Mouse (Mus musculus) embryonic facial prominence, embryonic 12.5 days (tissue): ENCODE measurements around the gene Celf5. TPM values are rescaled to one million over a fixed set of nuclear protein-coding genes. Genes with fewer than 3 reads are reported as not detected.

Source experiments
- ATAC-seq: fragments of 200-750 bp; cut with Nextera tagmentation; 2 replicates; pipeline ENCODE4 v1.8.0; 2017; ENCODE audit not compliant: insufficient number of reproducible peaks, insufficient read depth, low FRiP score, low TSS enrichment
- H3K27ac ChIP-seq: fragments of 300-500 bp; sonication (generic); 2 replicates; pipeline ENCODE4 v1.5.1; 2016; ENCODE audit warnings: mild to moderate bottlenecking
- H3K27me3 ChIP-seq: fragments of 300-500 bp; sonication (generic); 2 replicates; pipeline ENCODE4 v1.6.1; 2016; ENCODE audit warnings: mild to moderate bottlenecking, moderate library complexity
- H3K36me3 ChIP-seq: fragments of 300-500 bp; sonication (generic); 2 replicates; pipeline ENCODE4 v1.6.1; 2016; ENCODE audit warnings: mild to moderate bottlenecking
- H3K4me1 ChIP-seq: fragments of 300-500 bp; sonication (generic); 2 replicates; pipeline ENCODE4 v1.6.1; 2016
- H3K4me2 ChIP-seq: fragments of 300-500 bp; sonication (generic); replicated peaks from 2 replicates; pipeline ENCODE4 v1.6.1; 2016; ENCODE audit warnings: mild to moderate bottlenecking, moderate library complexity
- H3K4me3 ChIP-seq: fragments of 300-500 bp; sonication (generic); 2 replicates; pipeline ENCODE4 v1.5.1; 2016; ENCODE audit warnings: mild to moderate bottlenecking
- H3K9ac ChIP-seq: fragments of 300-500 bp; sonication (generic); 2 replicates; pipeline ENCODE4 v1.6.1; 2016; ENCODE audit warnings: mild to moderate bottlenecking, moderate library complexity
- H3K9me3 ChIP-seq: fragments of 300-500 bp; sonication (generic); 2 replicates; pipeline ENCODE4 v1.6.1; 2016; ENCODE audit warnings: mild to moderate bottlenecking, moderate library complexity
- WGBS: fragments of 180-500 bp; shearing (Covaris S2); methylation state at CpG from one replicate; pipeline ENCODE4 v1.1.7; 2016; 5-methylcytosine and 5-hydroxymethylcytosine counted together
- polyA plus RNA-seq: library from polyadenylated mRNA; unstranded; fragments of >200 nt; fragmentation: Nextera tagmentation; extraction: Ambion mirVana; gene quantifications from 2 replicates; pipeline ENCODE4 v1.2.1, GENCODE M21; 2016

The Celf5 gene
- 2.7 and 3.6 TPM in 2 replicates for polyA plus RNA-seq

- Histone ChIP-seq H3K27me3 (peaks cover 36% of the 10 kb centered on the region), H3K9ac (peak within 1 kb of the TSS; percentile 53), H3K4me3 (peak within 1 kb of the TSS; percentile 46), H3K4me1 (peaks cover 4% of the 10 kb centered on the region; the same call in 1 of the 2 replicates), H3K36me3 (peaks cover 14% of the 10 kb centered on the region), H3K27ac (no peak within 1 kb of the TSS), H3K9me3 (no peaks in the 10 kb centered on the region), H3K4me2 (peak within 1 kb of the TSS; percentile 78)
- ATAC-seq: no peak
- under 1% methylated on average over 36 of the region's 36 CpGs for whole genome bisulfite sequencing
Observed at GRCm38 (mm10) chr10:81482533-81482889, at the start of gene Celf5. Celf5 (minus strand) TSS chr10:81482709.

GRCm38 (mm10) chr10:81526779-81527178 is 44.3 kb upstream of the Celf5 start:
- Histone ChIP-seq H3K36me3 (peaks cover 30% of the 10 kb centered on the region), H3K9me3 (no peaks in the 10 kb centered on the region), H3K4me1 (0 out of 2 replicates have a peak, but pooled peaks cover 3% of the 10 kb centered on the region), H3K4me2 (no peak overlapping the region), H3K27me3 (peaks cover 12% of the 10 kb centered on the region), H3K9ac (no peak overlapping the region), H3K27ac (no peak overlapping the region), H3K4me3 (no peak overlapping the region)
- ATAC-seq: peak; percentile 53; the same call in 1 of the 2 replicates
- WGBS: 18% methylated on average over 14 of the region's 14 CpGs

- ATAC-seq: no peak
- Histone ChIP-seq H3K36me3 (peaks cover 16% of the 10 kb centered on the region), H3K4me1 (0 out of 2 replicates have a peak, but pooled peaks cover 3% of the 10 kb centered on the region), H3K9ac (no peak overlapping the region), H3K4me3 (no peak overlapping the region), H3K9me3 (no peaks in the 10 kb centered on the region), H3K27me3 (peaks cover 12% of the 10 kb centered on the region), H3K4me2 (no peak overlapping the region), H3K27ac (no peak overlapping the region)
- 67% methylated on average over 12 of the region's 13 CpGs for WGBS
Observed at GRCm38 (mm10) chr10:81525017-81525694, 42.6 kb upstream of the Celf5 start.

- no peak for ATAC-seq
- 17% methylated on average over 9 of the region's 9 CpGs for WGBS
- Histone ChIP-seq H3K4me2 (no peak within 1 kb of the TSS), H3K9me3 (no peaks in the 10 kb centered on the region), H3K9ac (no peak within 1 kb of the TSS; the same call in 1 of the 2 replicates), H3K27me3 (peaks cover 12% of the 10 kb centered on the region), H3K36me3 (peaks cover 5% of the 10 kb centered on the region), H3K27ac (peak within 1 kb of the TSS; percentile 30; the same call in 1 of the 2 replicates), H3K4me3 (no peak within 1 kb of the TSS), H3K4me1 (0 out of 2 replicates have a peak, but pooled peaks cover 3% of the 10 kb centered on the region)
Observed at GRCm38 (mm10) chr10:81524051-81524605, 41.6 kb upstream of the Celf5 start, which contains the start of gene Gna15. Gna15 (minus strand) TSS chr10:81524225.

- H3K4me3 ChIP-seq: no peak overlapping the region
- 0 out of 2 replicates have a peak, but pooled peaks cover 3% of the 10 kb centered on the region for H3K4me1 ChIP-seq
- H3K27me3 ChIP-seq: peaks cover 12% of the 10 kb centered on the region
- H3K36me3 ChIP-seq: no peaks in the 10 kb centered on the region; the same call in 1 of the 2 replicates
- peak overlapping the region; percentile 30; the same call in 1 of the 2 replicates for H3K27ac ChIP-seq
- no peak overlapping the region for H3K4me2 ChIP-seq
- ATAC-seq: no peak
- no peak overlapping the region; the same call in 1 of the 2 replicates for H3K9ac ChIP-seq
- no peaks in the 10 kb centered on the region for H3K9me3 ChIP-seq
- 23% methylated on average over 19 of the region's 19 CpGs for WGBS
Observed at GRCm38 (mm10) chr10:81523570-81523969, 41.1 kb upstream of the Celf5 start.

- no peak for ATAC-seq
- H3K36me3 ChIP-seq: no peaks in the 10 kb centered on the region
- H3K27me3 ChIP-seq: peaks cover 12% of the 10 kb centered on the region
- 0 out of 2 replicates have a peak, but pooled peaks cover 3% of the 10 kb centered on the region for H3K4me1 ChIP-seq
- no peak overlapping the region for H3K4me2 ChIP-seq
- H3K9ac ChIP-seq: no peak overlapping the region
- 76% methylated on average over 6 of the region's 6 CpGs for WGBS
- H3K9me3 ChIP-seq: no peaks in the 10 kb centered on the region
- H3K27ac ChIP-seq: no peak overlapping the region
- H3K4me3 ChIP-seq: no peak overlapping the region
Observed at GRCm38 (mm10) chr10:81523142-81523541, 40.6 kb upstream of the Celf5 start.

- Histone ChIP-seq H3K9ac (no peak overlapping the region), H3K36me3 (no peaks in the 10 kb centered on the region), H3K4me1 (0 out of 2 replicates have a peak, but pooled peaks cover 3% of the 10 kb centered on the region), H3K9me3 (no peaks in the 10 kb centered on the region), H3K4me3 (no peak overlapping the region), H3K27ac (no peak overlapping the region), H3K27me3 (peaks cover 20% of the 10 kb centered on the region), H3K4me2 (no peak overlapping the region)
- no peak for ATAC-seq
- 72% methylated on average over 3 of the region's 3 CpGs for WGBS
Observed at GRCm38 (mm10) chr10:81519978-81520365, 37.5 kb upstream of the Celf5 start.

GRCm38 (mm10) chr10:81519227-81519977 is 36.9 kb upstream of the Celf5 start:
- Histone ChIP-seq H3K4me1 (0 out of 2 replicates have a peak, but pooled peaks cover 3% of the 10 kb centered on the region), H3K9ac (no peak overlapping the region), H3K4me2 (no peak overlapping the region), H3K4me3 (no peak overlapping the region), H3K36me3 (no peaks in the 10 kb centered on the region), H3K27me3 (peaks cover 15% of the 10 kb centered on the region), H3K27ac (no peak overlapping the region), H3K9me3 (no peaks in the 10 kb centered on the region)
- WGBS: 82% methylated on average over 6 of the region's 6 CpGs
- no peak for ATAC-seq

GRCm38 (mm10) chr10:81518546-81518945 is 36.0 kb upstream of the Celf5 start:
- WGBS: 11% methylated on average over 4 of the region's 4 CpGs
- no peak overlapping the region for H3K4me2 ChIP-seq
- H3K27me3 ChIP-seq: 0 out of 2 replicates have a peak, but pooled peaks cover 8% of the 10 kb centered on the region
- peaks cover 4% of the 10 kb centered on the region; the same call in 1 of the 2 replicates for H3K9me3 ChIP-seq
- H3K4me1 ChIP-seq: no peaks in the 10 kb centered on the region
- H3K4me3 ChIP-seq: no peak overlapping the region
- no peaks in the 10 kb centered on the region for H3K36me3 ChIP-seq
- no peak for ATAC-seq
- no peak overlapping the region for H3K9ac ChIP-seq
- H3K27ac ChIP-seq: no peak overlapping the region

- 0 out of 2 replicates have a peak, but pooled peaks cover 2% of the 10 kb centered on the region for H3K4me1 ChIP-seq
- ATAC-seq: no peak
- no peak overlapping the region for H3K27ac ChIP-seq
- 77% methylated on average over 8 of the region's 8 CpGs for WGBS
- peaks cover 4% of the 10 kb centered on the region; the same call in 1 of the 2 replicates for H3K9me3 ChIP-seq
- peaks cover 9% of the 10 kb centered on the region for H3K27me3 ChIP-seq
- no peak overlapping the region for H3K4me2 ChIP-seq
- no peak overlapping the region for H3K4me3 ChIP-seq
- H3K9ac ChIP-seq: no peak overlapping the region
- no peaks in the 10 kb centered on the region for H3K36me3 ChIP-seq
Observed at GRCm38 (mm10) chr10:81517227-81517626, 34.7 kb upstream of the Celf5 start.

- no peak overlapping the region for H3K4me3 ChIP-seq
- H3K4me2 ChIP-seq: no peak overlapping the region
- ATAC-seq: no peak
- H3K27ac ChIP-seq: no peak overlapping the region
- no peaks in the 10 kb centered on the region for H3K36me3 ChIP-seq
- peaks cover 4% of the 10 kb centered on the region; the same call in 1 of the 2 replicates for H3K9me3 ChIP-seq
- no peak overlapping the region for H3K9ac ChIP-seq
- H3K27me3 ChIP-seq: peaks cover 18% of the 10 kb centered on the region
- H3K4me1 ChIP-seq: 0 out of 2 replicates have a peak, but pooled peaks cover 6% of the 10 kb centered on the region
- WGBS: 89% methylated on average over 5 of the region's 5 CpGs
Observed at GRCm38 (mm10) chr10:81513798-81514197, 31.3 kb upstream of the Celf5 start.
